Mouse (Mus musculus) olfactory bulb, adult 2 months (tissue): ENCODE results near the gene Dcn. TPM values are rescaled to one million over a fixed set of nuclear protein-coding genes. Genes with fewer than 3 reads are reported as not detected.

ENCODE experiments used
- H3K27ac ChIP-seq: fragments of 200-500 bp; 2 replicates; pipeline ENCODE4 v1.5.1; 2012; ENCODE audit warnings: low read depth, low read length; ENCODE audit not compliant: insufficient read depth
- H3K4me1 ChIP-seq: fragments of 200-500 bp; 2 replicates; pipeline ENCODE4 v1.6.1; 2012; ENCODE audit warnings: low read length; ENCODE audit not compliant: control insufficient read depth, insufficient read depth
- H3K4me3 ChIP-seq: fragments of 200-500 bp; 2 replicates; pipeline ENCODE4 v1.5.1; 2012; ENCODE audit warnings: mild to moderate bottlenecking, low read depth, low read length, moderate library complexity; ENCODE audit not compliant: insufficient read depth
- CTCF ChIP-seq: fragments of 200-500 bp; IDR thresholded peaks from 2 replicates; pipeline ENCODE4 v1.5.1; 2012; ENCODE audit warnings: low read depth, mild to moderate bottlenecking, low read length, moderate library complexity; ENCODE audit not compliant: insufficient read depth
- POLR2A ChIP-seq: fragments of 200-500 bp; IDR thresholded peaks from 2 replicates; pipeline ENCODE4 v1.6.1; 2012; ENCODE audit warnings: mild to moderate bottlenecking, low read depth, low read length, moderate library complexity; ENCODE audit not compliant: insufficient read depth
- WGBS: fragments of 180-500 bp; shearing (Covaris S2); methylation state at CpG from one replicate; pipeline ENCODE4 v1.1.7; 2018; 5-methylcytosine and 5-hydroxymethylcytosine counted together
- polyA plus RNA-seq: library from polyadenylated mRNA; stranded (reverse); fragments of >200 nt; gene quantifications from 2 replicates; pipeline ENCODE4 v1.2.4, GENCODE M21; 2012; ENCODE audit warnings: low replicate concordance; ENCODE audit not compliant: missing spikeins, insufficient read depth, insufficient read length

Gene Dcn
- polyA plus RNA-seq, 1 experiment, result not detected

GRCm38 (mm10) chr10:97478259-97478658 lies 1.1 kb upstream of the Dcn start:
- Histone ChIP-seq H3K4me1 (no peaks in the 10 kb centered on the region; the same call in 1 of the 2 replicates), H3K4me3 (no peak overlapping the region), H3K27ac (no peak overlapping the region)
- no peak for TF ChIP-seq POLR2A
- TF ChIP-seq CTCF, result no peak
- 59% methylated on average over 3 of the region's 3 CpGs for WGBS

GRCm38 (mm10) chr10:97482150-97482549 lies 2.7 kb downstream of the Dcn start:
- TF ChIP-seq CTCF (no peak), POLR2A (no peak)
- Histone ChIP-seq H3K4me1 (no peaks in the 10 kb centered on the region; the same call in 1 of the 2 replicates), H3K27ac (no peak overlapping the region), H3K4me3 (no peak overlapping the region)
- 83% methylated on average over 5 of the region's 5 CpGs for WGBS

- WGBS, result 89% methylated on average over 2 of the region's 2 CpGs
- Histone ChIP-seq H3K4me3 (no peak overlapping the region), H3K27ac (no peak overlapping the region), H3K4me1 (no peaks in the 10 kb centered on the region; the same call in 1 of the 2 replicates)
- TF ChIP-seq CTCF (no peak), POLR2A (no peak)
Measured at GRCm38 (mm10) chr10:97484049-97484448, 4.6 kb downstream of the Dcn start.

- no peak overlapping the region for H3K27ac ChIP-seq
- H3K4me1 ChIP-seq, result no peaks in the 10 kb centered on the region
- TF ChIP-seq POLR2A (no peak), CTCF (no peak)
- no peak overlapping the region for H3K4me3 ChIP-seq
- 61% methylated on average over 2 of the region's 2 CpGs for WGBS
Measured at GRCm38 (mm10) chr10:97485151-97485550, 5.7 kb downstream of the Dcn start.

- Histone ChIP-seq H3K4me3 (no peak overlapping the region), H3K27ac (no peak overlapping the region), H3K4me1 (no peaks in the 10 kb centered on the region)
- TF ChIP-seq POLR2A (no peak), CTCF (no peak)
Measured at GRCm38 (mm10) chr10:97486085-97486484, 6.7 kb downstream of the Dcn start.

GRCm38 (mm10) chr10:97487269-97487989 lies 8.0 kb downstream of the Dcn start:
- 98% methylated on average over 6 of the region's 6 CpGs for WGBS
- no peak overlapping the region for H3K27ac ChIP-seq
- no peaks in the 10 kb centered on the region for H3K4me1 ChIP-seq
- TF ChIP-seq CTCF (no peak), POLR2A (no peak)
- no peak overlapping the region for H3K4me3 ChIP-seq

- WGBS, result 43% methylated on average over 4 of the region's 4 CpGs
- no peak for TF ChIP-seq POLR2A
- TF ChIP-seq CTCF, result no peak
- Histone ChIP-seq H3K27ac (no peak overlapping the region), H3K4me3 (no peak overlapping the region), H3K4me1 (no peaks in the 10 kb centered on the region)
Measured at GRCm38 (mm10) chr10:97492367-97492980, 13.1 kb downstream of the Dcn start.

- Histone ChIP-seq H3K4me1 (no peaks in the 10 kb centered on the region), H3K27ac (no peak overlapping the region), H3K4me3 (no peak overlapping the region)
- 64% methylated on average over 5 of the region's 5 CpGs for WGBS
- TF ChIP-seq POLR2A (no peak), CTCF (no peak)
Measured at GRCm38 (mm10) chr10:97497646-97498045, 18.2 kb downstream of the Dcn start.

- TF ChIP-seq CTCF, result no peak
- TF ChIP-seq POLR2A, result no peak
- Histone ChIP-seq H3K4me1 (no peaks in the 10 kb centered on the region), H3K27ac (no peak overlapping the region), H3K4me3 (no peak overlapping the region)
- WGBS, result 93% methylated on average over 3 of the region's 3 CpGs
Measured at GRCm38 (mm10) chr10:97523366-97523765, 44.0 kb downstream of the Dcn start.
